Mouse (Mus musculus) thymus, adult 2 months (tissue): Measurements from ENCODE around the gene Vipr1. TPM values are rescaled to one million over a fixed set of nuclear protein-coding genes. Genes with fewer than 3 reads are reported as not detected.

Source experiments
- DNase-seq: peaks from one replicate; pipeline ENCODE4 v3.0.0; 2021
- H3K27ac ChIP-seq: fragments of 200-500 bp; 2 replicates; pipeline ENCODE4 v1.5.1; 2012; ENCODE audit warnings: low read length, control low read depth; ENCODE audit not compliant: control insufficient read depth, insufficient read depth
- H3K27me3 ChIP-seq: fragments of 200-500 bp; 2 replicates; pipeline ENCODE4 v1.6.1; 2012; ENCODE audit warnings: mild to moderate bottlenecking, low read length, moderate library complexity, mixed read lengths; ENCODE audit not compliant: control insufficient read depth, insufficient read depth
- H3K36me3 ChIP-seq: fragments of 200-500 bp; 2 replicates; pipeline ENCODE4 v1.6.1; 2012; ENCODE audit warnings: mild to moderate bottlenecking, low read length, moderate library complexity; ENCODE audit not compliant: control insufficient read depth, insufficient read depth
- H3K4me1 ChIP-seq: fragments of 200-500 bp; replicated peaks from 2 replicates; pipeline ENCODE4 v1.6.1; 2012; ENCODE audit warnings: low read length; ENCODE audit not compliant: control insufficient read depth, insufficient read depth
- H3K4me3 ChIP-seq: fragments of 200-500 bp; 2 replicates; pipeline ENCODE4 v1.5.1; 2012; ENCODE audit warnings: mild to moderate bottlenecking, low read length, control low read depth, moderate library complexity; ENCODE audit not compliant: control insufficient read depth, insufficient read depth
- CTCF ChIP-seq: fragments of 200-500 bp; IDR thresholded peaks from 2 replicates; pipeline ENCODE4 v1.5.1; 2012; ENCODE audit warnings: mild to moderate bottlenecking, control low read depth, low read length, moderate library complexity, borderline replicate concordance; ENCODE audit not compliant: control insufficient read depth, poor library complexity, insufficient read depth; ENCODE audit errors: extremely low read depth
- POLR2A ChIP-seq: fragments of 200-500 bp; IDR thresholded peaks from 2 replicates; pipeline ENCODE4 v1.6.1; 2012; ENCODE audit warnings: mild to moderate bottlenecking, low read length, control low read depth, moderate library complexity; ENCODE audit not compliant: control insufficient read depth, poor library complexity, insufficient read depth; ENCODE audit errors: extremely low read depth
- WGBS: fragments of 180-500 bp; shearing (Covaris S2); methylation state at CpG from one replicate; pipeline ENCODE4 v1.1.7; 2018; 5-methylcytosine and 5-hydroxymethylcytosine counted together
- polyA plus RNA-seq: library from polyadenylated mRNA; depleted of rRNA; stranded (reverse); fragments of >200 nt; gene quantifications from 2 replicates; pipeline ENCODE4 v1.2.3, GENCODE M21; 2012

Gene Vipr1
- polyA plus RNA-seq, 1 experiment: 7.0 TPM

GRCm38 (mm10) chr9:121708506-121709486, 66.3 kb downstream of the Vipr1 start:
- TF ChIP-seq CTCF (no peak), POLR2A (no peak)
- DNase-seq: no peak
- no peak overlapping the region for H3K4me3 ChIP-seq
- H3K27me3 ChIP-seq: no peaks in the 10 kb centered on the region
- H3K36me3 ChIP-seq: peaks cover 7% of the 10 kb centered on the region
- peaks cover 19% of the 10 kb centered on the region for H3K4me1 ChIP-seq
- no peak overlapping the region for H3K27ac ChIP-seq
- WGBS: 75% methylated on average over 7 of the region's 7 CpGs

GRCm38 (mm10) chr9:121709898-121710583, 67.5 kb downstream of the Vipr1 start, which contains the start of gene Ss18l2:
Ss18l2 (plus strand) TSS chr9:121710329.
- no peaks in the 10 kb centered on the region for H3K27me3 ChIP-seq
- H3K4me1 ChIP-seq: peaks cover 13% of the 10 kb centered on the region
- H3K27ac ChIP-seq: no peak within 1 kb of the TSS
- peak; percentile 97 for DNase-seq
- H3K36me3 ChIP-seq: peaks cover 7% of the 10 kb centered on the region
- 6% methylated on average over 37 of the region's 37 CpGs for WGBS
- H3K4me3 ChIP-seq: peak within 1 kb of the TSS; percentile 90
- TF ChIP-seq POLR2A (peak; percentile 43; the same call in 1 of the 2 replicates), CTCF (peak; percentile 60; the same call in 1 of the 2 replicates)

GRCm38 (mm10) chr9:121710584-121710975, 68.1 kb downstream of the Vipr1 start:
- Histone ChIP-seq H3K27ac (no peak overlapping the region), H3K4me3 (peak overlapping the region; percentile 90), H3K27me3 (no peaks in the 10 kb centered on the region), H3K4me1 (peaks cover 10% of the 10 kb centered on the region), H3K36me3 (peaks cover 7% of the 10 kb centered on the region)
- under 1% methylated on average over 18 of the region's 18 CpGs for WGBS
- TF ChIP-seq CTCF: no peak
- no peak for TF ChIP-seq POLR2A
- no peak for DNase-seq

GRCm38 (mm10) chr9:121717048-121717447, 74.5 kb downstream of the Vipr1 start:
- no peak for DNase-seq
- TF ChIP-seq CTCF (no peak), POLR2A (no peak)
- H3K4me1 ChIP-seq: peaks cover 9% of the 10 kb centered on the region
- H3K27ac ChIP-seq: no peak overlapping the region
- no peak overlapping the region for H3K4me3 ChIP-seq
- H3K27me3 ChIP-seq: no peaks in the 10 kb centered on the region
- peaks cover 7% of the 10 kb centered on the region for H3K36me3 ChIP-seq
- 94% methylated on average over 2 of the region's 2 CpGs for WGBS

- DNase-seq: peak; percentile 19
- TF ChIP-seq CTCF: no peak
- no peak for TF ChIP-seq POLR2A
- Histone ChIP-seq H3K27ac (peak overlapping the region; percentile 69), H3K4me1 (peaks cover 9% of the 10 kb centered on the region), H3K27me3 (no peaks in the 10 kb centered on the region), H3K36me3 (no peaks in the 10 kb centered on the region; the same call in 1 of the 2 replicates), H3K4me3 (peak overlapping the region; percentile 54)
- WGBS: 72% methylated on average over 15 of the region's 15 CpGs
Measured at GRCm38 (mm10) chr9:121718070-121718705, 75.7 kb downstream of the Vipr1 start.

- H3K36me3 ChIP-seq: no peaks in the 10 kb centered on the region
- peak; percentile 74 for TF ChIP-seq POLR2A
- TF ChIP-seq CTCF: peak; percentile 59; the same call in 1 of the 2 replicates
- H3K27ac ChIP-seq: peak within 1 kb of the TSS; percentile 69
- H3K27me3 ChIP-seq: no peaks in the 10 kb centered on the region
- peaks cover 9% of the 10 kb centered on the region for H3K4me1 ChIP-seq
- WGBS: under 1% methylated on average over 59 of the region's 61 CpGs
- H3K4me3 ChIP-seq: peak within 1 kb of the TSS; percentile 67
- peak; percentile 98 for DNase-seq
Measured at GRCm38 (mm10) chr9:121718792-121719318, 76.3 kb downstream of the Vipr1 start, which contains the start of gene Nktr. Nktr (plus strand) TSS chr9:121719169.
